Mouse (Mus musculus) olfactory bulb, adult 2 months (tissue): Measurements from ENCODE around the gene Tbl1xr1.

Source experiments
- CTCF ChIP-seq: fragments of 200-500 bp; IDR thresholded peaks from 2 replicates; pipeline ENCODE4 v1.5.1; 2012; ENCODE audit warnings: low read depth, mild to moderate bottlenecking, low read length, moderate library complexity; ENCODE audit not compliant: insufficient read depth
- POLR2A ChIP-seq: fragments of 200-500 bp; IDR thresholded peaks from 2 replicates; pipeline ENCODE4 v1.6.1; 2012; ENCODE audit warnings: mild to moderate bottlenecking, low read depth, low read length, moderate library complexity; ENCODE audit not compliant: insufficient read depth

DNA sequence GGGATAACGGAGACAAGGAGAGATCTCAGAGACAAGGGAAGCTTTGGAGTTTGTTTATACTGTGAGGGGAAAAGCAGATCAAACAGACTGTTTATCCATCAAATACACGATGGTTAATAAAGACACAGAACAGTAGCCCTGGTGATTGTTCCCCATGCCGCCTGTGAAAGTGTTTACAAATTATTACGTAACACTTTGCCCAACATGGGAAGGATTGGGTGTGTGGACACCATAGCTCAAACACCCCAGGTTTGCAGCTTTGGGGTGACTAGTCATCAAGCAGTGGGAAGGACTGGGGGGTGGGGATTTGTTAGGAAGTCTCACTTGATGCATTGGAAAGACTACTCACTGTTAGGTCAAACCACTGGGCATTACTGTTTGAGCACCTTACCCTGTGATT lies 103.6 kb downstream of the Tbl1xr1 start:
- TF ChIP-seq POLR2A (no peak), CTCF (no peak)
